Mouse (Mus musculus) cortical plate, adult 2 months (tissue): ENCODE results near the gene Rps16. TPM values are rescaled to one million over a fixed set of nuclear protein-coding genes. Genes with fewer than 3 reads are reported as not detected.
A peak's percentile ranks its signal among the peaks of the same experiment; 100 is the strongest.

Experiments
- H3K27ac ChIP-seq: fragments of 200-500 bp; 2 replicates; pipeline ENCODE4 v1.5.1; 2012; ENCODE audit warnings: low read length, control low read depth, inconsistent platforms; ENCODE audit not compliant: insufficient read depth
- H3K4me1 ChIP-seq: fragments of 200-500 bp; 2 replicates; pipeline ENCODE4 v1.6.1; 2011; ENCODE audit warnings: low read length; ENCODE audit not compliant: control insufficient read depth, insufficient read depth
- H3K4me3 ChIP-seq: fragments of 200-500 bp; 2 replicates; pipeline ENCODE4 v1.5.1; 2011; ENCODE audit warnings: mild to moderate bottlenecking, low read length, control low read depth; ENCODE audit not compliant: insufficient read depth
- CTCF ChIP-seq: fragments of 200-500 bp; IDR thresholded peaks from 2 replicates; pipeline ENCODE4 v1.5.1; 2011; ENCODE audit warnings: mild to moderate bottlenecking, control low read depth, low read length; ENCODE audit not compliant: insufficient read depth; ENCODE audit errors: extremely low read depth
- POLR2A ChIP-seq: fragments of 200-500 bp; IDR thresholded peaks from 2 replicates; pipeline ENCODE4 v1.6.1; 2011; ENCODE audit warnings: mild to moderate bottlenecking, low read length, control low read depth; ENCODE audit not compliant: insufficient read depth; ENCODE audit errors: extremely low read depth
- polyA plus RNA-seq: library from polyadenylated mRNA; depleted of rRNA; stranded (reverse); fragments of >200 nt; gene quantifications from 2 replicates; pipeline ENCODE4 v1.2.3, GENCODE M21; 2012; rRNA removed

Gene Rps16
- polyA plus RNA-seq = 648 and 653 TPM in 2 replicates

- TF ChIP-seq POLR2A (peak; percentile 80), CTCF (no peak)
- peak within 1 kb of the TSS; percentile 50 for H3K4me3 ChIP-seq
- peak within 1 kb of the TSS; percentile 44; the same call in 1 of the 2 replicates for H3K27ac ChIP-seq
- no peaks in the 10 kb centered on the region for H3K4me1 ChIP-seq
Measured at GRCm38 (mm10) chr7:28350155-28350883, at the start of gene Rps16. Gene Rps16, plus strand, starts transcription at chr7:28350652.

GRCm38 (mm10) chr7:28301616-28302433, 48.6 kb upstream of the Rps16 start, which contains the start of gene Dll3:
Gene Dll3, minus strand, starts transcription at chr7:28302238.
- no peak within 1 kb of the TSS for H3K27ac ChIP-seq
- no peak within 1 kb of the TSS for H3K4me3 ChIP-seq
- no peaks in the 10 kb centered on the region for H3K4me1 ChIP-seq
- TF ChIP-seq POLR2A (no peak), CTCF (peak; percentile 19; the same call in 1 of the 2 replicates)

GRCm38 (mm10) chr7:28305641-28306040, 44.8 kb upstream of the Rps16 start:
- Histone ChIP-seq H3K4me1 (no peaks in the 10 kb centered on the region), H3K27ac (no peak overlapping the region), H3K4me3 (no peak overlapping the region)
- TF ChIP-seq POLR2A (no peak), CTCF (no peak)

DNA sequence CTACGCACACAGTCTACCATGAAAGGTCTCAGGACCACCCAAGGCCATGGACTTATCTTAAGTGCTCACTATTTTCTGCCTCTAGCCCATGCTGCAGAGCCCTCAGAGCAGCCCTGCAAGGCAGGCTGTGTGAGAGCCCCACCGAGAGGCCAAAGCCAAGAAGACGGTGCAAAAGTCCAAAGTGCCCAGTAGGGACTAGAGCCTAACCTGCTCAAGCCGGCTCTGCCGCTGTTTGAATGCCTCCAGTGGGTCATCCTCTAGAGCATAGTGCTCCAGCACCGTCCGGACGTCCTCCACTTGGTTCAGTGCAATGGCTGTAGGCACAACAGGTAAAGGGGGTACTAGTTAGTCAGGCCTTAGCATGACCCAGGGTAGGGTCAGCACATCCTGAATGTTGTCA, 44.2 kb upstream of the Rps16 start:
- H3K4me3 ChIP-seq = no peak overlapping the region
- H3K27ac ChIP-seq = no peak overlapping the region
- no peak for TF ChIP-seq CTCF
- 0 out of 2 replicates have a peak, but pooled peaks cover 1% of the 10 kb centered on the region for H3K4me1 ChIP-seq

DNA sequence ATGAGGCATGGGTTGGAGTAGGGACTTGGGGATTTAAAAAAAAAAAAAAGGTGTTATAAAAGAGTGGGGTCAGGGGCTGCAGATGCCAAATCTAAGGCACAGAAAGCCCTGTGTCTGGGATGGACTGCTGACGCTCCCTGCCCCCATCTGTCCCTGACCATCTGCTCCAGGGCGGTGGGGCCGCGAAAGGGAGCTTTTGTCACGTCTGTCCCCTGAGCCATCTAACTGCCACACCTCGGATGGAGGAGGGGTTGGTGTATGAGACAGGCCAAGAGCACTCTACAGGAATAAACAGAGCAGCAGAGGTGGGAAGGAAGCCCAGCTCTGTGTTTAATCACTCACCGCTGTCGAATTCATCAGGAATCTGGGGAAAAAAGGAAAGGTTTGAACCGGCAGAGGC, 40.7 kb upstream of the Rps16 start:
- TF ChIP-seq POLR2A (no peak), CTCF (no peak)
- Histone ChIP-seq H3K4me1 (0 out of 2 replicates have a peak, but pooled peaks cover 1% of the 10 kb centered on the region), H3K4me3 (no peak overlapping the region), H3K27ac (no peak overlapping the region)

DNA sequence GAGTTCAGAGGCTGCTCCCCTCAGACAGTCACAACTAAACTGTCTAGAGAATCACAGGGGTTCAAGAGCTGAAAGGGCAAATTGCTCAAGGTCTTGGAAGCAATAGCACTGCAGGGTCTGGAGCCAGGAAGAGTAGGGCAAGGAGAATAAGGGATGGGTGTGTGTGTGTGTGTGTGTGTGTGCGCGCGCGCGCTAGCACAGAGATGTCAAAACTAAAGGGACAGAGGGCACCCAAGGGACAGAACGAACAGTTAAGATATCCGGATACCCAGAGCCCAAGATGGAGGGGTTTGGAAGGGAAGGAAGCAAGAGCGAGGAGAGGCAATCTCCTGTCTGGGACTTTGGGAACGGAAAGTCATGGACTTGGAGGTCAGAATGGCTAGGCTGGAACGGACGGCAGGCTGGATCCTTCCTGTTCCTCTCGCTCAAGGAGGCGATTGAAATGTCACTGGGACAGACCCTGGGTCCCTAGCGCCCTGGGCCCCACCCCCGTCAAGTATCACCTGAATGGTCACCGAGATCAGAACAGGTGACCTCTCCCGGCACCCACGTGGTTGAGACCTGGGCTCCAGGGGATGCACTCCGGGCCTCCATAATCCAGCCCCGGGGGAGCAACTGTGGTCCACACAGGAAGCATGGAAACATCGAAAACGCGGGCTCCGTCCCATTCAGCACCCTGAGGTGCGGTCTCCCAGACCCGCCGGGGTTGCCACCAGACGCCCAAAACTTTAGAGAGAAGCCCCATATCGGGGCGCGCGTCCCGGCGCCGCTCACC, 39.1 kb upstream of the Rps16 start:
- Histone ChIP-seq H3K4me1 (0 out of 2 replicates have a peak, but pooled peaks cover 1% of the 10 kb centered on the region), H3K27ac (no peak overlapping the region)

GRCm38 (mm10) chr7:28311926-28312543, 38.4 kb upstream of the Rps16 start, which contains the start of gene Timm50:
Gene Timm50, minus strand, starts transcription at chr7:28312072.
- Histone ChIP-seq H3K4me1 (0 out of 2 replicates have a peak, but pooled peaks cover 1% of the 10 kb centered on the region), H3K27ac (no peak within 1 kb of the TSS), H3K4me3 (peak within 1 kb of the TSS; percentile 58)
- peak; percentile 54; the same call in 1 of the 2 replicates for TF ChIP-seq POLR2A
- no peak for TF ChIP-seq CTCF

More for the DNA sequence above, 39.1 kb upstream of the Rps16 start:
- H3K4me3 ChIP-seq = peak overlapping the region; percentile 58
- TF ChIP-seq CTCF = no peak
- no peak for TF ChIP-seq POLR2A

DNA sequence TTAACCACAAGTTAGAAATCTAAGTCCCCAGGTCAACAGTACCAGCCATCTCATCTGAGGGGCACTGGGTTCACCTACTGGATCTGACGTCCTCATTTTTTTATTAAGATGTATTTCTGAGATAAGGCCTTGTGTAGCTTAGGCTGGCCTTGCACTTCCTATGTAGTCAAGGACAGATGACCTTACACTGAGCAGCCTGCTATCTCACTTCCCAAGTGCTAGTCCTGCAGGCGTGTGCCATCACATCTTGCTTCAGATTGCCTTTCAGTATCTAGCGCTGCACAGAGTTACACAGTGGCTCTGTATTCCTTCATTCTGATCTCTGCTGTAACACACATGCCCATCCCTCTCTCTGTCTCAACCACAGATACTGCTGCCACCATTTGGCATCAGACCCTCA, 32.4 kb upstream of the Rps16 start:
- Histone ChIP-seq H3K4me3 (no peak overlapping the region), H3K4me1 (no peaks in the 10 kb centered on the region)
- no peak for TF ChIP-seq POLR2A
- TF ChIP-seq CTCF = no peak

DNA sequence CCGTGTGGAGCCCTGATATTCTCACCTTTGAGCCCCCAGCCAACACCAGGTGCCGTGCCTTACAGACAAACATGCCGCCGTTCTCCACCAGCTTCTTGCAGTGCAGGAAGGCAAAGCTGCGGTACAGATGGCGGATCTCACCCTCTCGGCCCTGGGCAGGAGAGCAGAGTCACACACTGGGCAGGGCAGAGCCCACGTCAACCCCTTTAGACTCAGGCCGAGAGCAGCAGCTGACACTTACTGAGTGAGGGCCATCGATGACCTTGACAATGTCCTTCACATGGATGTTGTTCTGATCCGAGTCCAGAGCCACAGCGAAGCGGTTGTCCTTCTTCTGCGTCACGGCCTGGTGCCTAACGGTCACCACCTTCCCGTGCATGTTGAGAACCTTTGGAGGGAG, 31.7 kb upstream of the Rps16 start:
- no peak overlapping the region for H3K27ac ChIP-seq
- no peak overlapping the region for H3K4me3 ChIP-seq
- no peaks in the 10 kb centered on the region for H3K4me1 ChIP-seq
- TF ChIP-seq CTCF (no peak), POLR2A (no peak)

More for the DNA sequence above, 32.4 kb upstream of the Rps16 start:
- no peak overlapping the region for H3K27ac ChIP-seq
